Mouse (Mus musculus): ENCODE results near the gene Mier3.

Mier3 gene

DNA sequence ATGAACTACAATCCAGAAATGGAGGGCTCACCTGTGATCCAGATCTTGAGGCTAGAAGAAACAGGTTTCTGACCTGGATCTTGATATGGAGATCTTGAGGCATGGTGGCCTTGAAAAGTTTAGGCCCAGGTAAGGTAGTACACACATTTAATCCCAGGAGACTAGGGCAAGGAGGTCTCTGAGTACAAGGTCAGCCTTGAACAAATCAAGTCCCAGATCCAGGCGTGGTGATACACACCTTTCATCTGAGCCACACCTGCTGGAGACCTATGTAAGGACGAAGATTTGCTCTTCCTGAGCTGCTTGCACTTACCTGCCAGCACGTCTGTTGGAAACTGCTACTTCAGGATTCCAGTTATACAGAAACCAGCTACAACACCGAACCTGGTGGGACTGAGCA, at the start of gene Mier3:
TSS of gene Mier3 (plus strand) at position 301 of the 400 bp plus-strand sequence.
- DNase-seq (ENCODE audit: low read depth, low spot score): no peak

DNA sequence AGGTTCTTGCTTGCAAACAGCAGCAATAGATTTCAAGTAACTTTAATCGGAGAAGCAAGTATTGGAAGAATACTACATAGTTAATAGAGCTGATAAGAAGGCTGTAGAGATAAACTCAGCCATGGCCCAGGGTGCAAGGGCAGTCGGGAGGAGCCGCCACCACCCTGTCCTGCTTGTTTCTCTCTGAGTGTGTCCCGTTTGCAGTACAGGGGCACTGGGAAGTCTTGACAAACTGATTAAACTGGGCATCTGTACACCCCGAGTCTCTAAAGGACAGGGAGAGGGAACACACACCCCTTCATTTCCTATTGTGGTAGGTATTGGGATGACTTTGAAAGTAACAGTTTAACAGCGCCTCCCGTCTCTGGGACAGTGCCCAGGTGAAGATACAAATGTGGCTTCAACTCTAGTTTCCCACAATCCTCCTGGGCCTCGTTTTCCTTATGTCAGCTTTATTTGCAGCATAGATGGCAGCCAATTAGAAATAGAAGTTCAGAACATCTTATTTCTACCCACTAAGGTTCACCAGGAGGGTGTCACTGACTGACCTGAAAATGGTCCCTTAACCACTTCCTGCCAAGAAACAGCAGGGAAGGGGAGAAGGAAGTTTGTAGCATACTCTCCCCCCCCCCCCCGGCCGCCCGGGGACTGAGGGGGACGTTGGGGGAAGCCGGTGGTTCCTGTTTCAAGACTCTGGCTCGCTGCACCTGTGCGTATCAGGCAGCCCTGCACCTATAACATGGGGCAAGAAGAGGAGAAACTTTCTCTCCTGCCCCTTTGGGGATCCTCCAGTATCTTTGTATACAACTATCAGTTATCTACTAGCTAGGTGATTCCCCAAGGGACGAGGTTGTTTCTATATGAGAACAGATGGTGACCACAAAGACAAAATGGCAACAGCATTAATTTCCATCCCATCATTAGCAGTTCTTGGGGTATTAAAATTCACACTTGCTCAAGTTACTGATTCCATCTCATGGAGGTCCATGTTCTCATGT, 46.3 kb upstream of the Mier3 start:
- DNase-seq (ENCODE audit: low read depth, low spot score): no peak

DNA sequence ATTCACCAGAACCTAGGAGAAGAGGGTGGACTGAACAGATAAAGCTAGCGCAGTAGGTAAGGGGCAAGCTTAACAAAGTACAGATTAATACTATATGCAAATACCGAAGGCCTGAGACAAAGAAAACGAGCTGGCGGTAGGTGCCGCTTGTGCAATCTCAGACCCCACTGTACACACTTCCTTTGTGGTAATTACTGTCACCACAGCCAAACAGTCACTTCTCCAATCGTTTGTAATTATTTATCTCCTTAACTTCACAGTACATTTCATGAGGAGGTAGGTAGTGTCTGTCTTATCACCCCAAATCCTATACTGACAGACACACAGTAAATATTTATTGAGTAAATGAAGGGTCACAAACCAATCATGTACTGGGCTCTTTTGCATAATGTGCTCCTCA, 40.5 kb upstream of the Mier3 start:
- DNase-seq (ENCODE audit: low read depth, low spot score): no peak

DNA sequence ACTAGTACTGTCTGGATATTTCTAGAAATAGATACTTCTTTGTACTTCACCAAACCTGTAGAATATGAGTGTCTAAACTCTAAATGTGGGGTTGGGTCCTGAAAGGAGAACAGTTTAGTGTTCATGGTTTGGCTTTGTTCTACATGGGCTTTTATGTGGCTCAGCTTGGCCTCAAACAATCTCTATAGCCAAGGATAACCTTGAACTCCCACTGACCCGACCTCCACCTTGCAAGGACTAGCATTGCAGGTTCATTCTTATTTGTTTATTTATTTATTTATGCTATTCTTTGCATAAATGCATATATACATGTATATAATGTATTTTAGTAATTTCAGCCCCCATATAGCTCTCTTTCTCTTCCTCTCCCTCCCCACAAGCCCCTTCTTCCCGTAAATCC, 37.1 kb upstream of the Mier3 start:
- DNase-seq (ENCODE audit: low read depth, low spot score): peak; percentile 57

DNA sequence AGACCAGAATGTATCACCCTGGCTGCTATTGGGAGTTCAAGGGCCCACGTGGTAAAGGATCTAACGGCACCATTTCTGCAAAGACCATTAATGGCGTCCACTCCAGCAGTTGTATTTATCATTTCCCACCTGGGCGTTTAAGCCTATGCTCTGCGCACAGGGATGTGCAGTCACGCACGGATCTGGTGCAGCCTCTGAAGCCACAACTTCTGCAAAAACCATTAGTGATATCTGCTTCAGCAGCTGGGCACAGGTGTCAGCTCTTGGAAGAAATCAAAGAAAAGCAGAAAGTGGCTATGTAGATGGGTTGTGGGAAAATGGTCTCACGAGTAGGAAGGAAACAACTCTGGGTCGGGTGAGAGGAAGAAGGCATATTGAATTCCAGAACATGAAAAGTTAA, 34.6 kb upstream of the Mier3 start:
- DNase-seq (ENCODE audit: low read depth, low spot score): no peak

DNA sequence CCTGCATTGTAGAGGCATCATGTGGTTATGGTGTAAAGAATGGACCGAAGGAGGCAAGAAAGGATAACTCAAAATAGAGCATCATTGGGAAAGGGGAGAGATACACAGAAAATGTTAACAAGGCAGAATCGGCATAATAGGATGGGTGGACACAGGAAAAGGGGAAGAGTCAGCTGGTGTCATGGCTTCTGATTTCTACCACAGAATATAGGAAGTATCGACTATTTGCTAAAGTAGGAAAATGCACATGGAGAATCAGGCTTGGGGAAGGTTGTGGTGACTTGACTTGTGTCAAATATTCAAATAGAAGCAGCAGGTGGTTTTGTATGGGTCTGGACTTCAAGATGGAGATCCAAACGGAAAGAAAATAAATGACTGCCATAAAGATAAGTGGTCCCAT, 33.5 kb upstream of the Mier3 start:
- DNase-seq (ENCODE audit: low read depth, low spot score): no peak

DNA sequence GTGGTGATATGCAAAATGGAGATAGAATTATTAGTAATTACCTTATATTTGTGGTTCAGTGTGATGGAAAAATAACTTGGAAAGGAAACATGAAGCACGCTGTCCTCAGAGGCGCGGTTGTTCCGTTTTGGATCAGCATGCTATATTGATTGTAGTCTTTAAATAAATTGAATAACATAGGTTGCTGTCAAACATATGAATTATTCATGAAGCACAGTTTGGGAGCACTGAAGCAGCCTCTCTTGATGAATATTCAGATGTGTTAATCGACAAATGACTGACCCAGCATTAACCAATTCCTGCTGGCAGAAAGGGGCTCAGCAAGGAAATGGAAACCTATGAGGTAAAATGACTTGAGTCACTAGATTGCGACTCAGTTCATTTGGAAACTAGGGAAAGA, 29.8 kb upstream of the Mier3 start:
- no peak for DNase-seq (ENCODE audit: low read depth, low spot score)

DNA sequence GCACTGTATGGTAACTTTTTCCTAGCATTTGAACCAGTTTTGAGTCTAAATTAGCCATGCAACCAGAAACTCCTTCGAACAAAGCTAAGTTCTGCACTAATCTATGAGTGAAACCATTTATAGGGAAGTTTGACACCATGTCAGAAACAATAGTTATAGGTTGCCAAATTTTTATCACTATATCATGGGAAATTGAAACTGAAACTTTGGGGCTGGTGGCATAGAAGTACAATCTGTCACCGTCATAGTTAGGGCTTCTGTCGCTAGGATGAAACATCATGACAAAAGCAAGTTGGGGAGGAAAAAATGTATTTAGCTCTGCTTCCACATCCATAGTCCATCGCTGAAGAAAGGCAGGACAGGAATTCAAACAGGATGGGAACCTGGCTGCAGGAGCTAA, 25.5 kb upstream of the Mier3 start:
- no peak for DNase-seq (ENCODE audit: low read depth, low spot score)

DNA sequence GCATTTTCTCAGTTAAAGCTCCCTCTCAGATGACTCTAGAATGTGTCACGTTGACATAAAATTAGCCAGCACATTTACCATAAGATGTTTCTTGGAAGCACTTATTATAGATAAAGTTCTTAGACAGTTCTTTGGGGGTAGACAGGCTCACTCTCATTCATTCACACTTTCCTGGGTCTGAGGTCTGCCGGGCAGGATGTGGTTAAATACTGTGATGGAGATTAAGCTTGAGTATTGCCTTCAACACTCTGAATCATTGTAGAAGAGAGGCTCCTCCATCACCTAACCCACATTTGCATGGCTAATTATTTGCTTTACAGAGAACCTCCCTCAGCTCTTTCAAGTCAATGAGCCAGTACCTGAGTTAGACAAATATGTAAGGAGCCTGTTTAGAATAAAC, 24.9 kb upstream of the Mier3 start:
- DNase-seq (ENCODE audit: low read depth, low spot score): no peak

DNA sequence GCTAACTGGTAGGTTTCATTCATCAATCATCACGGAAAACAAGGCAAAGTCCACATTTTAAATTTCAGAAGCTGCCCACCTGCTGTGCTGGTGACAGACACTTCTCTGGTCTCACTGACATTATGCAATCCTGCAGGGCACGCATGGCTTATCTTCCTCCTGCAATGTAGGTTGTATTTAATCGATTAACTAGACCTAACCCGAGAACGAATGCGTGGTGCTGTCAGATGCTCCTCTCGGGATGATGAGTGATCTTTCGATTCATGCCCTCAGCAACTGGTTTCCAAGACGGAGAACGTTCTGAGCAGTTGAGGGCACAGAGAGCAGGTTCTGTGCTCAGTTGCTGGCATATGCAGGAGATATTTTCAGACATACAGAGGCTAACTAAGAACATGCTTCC, 24.5 kb upstream of the Mier3 start:
- no peak for DNase-seq (ENCODE audit: low read depth, low spot score)

DNA sequence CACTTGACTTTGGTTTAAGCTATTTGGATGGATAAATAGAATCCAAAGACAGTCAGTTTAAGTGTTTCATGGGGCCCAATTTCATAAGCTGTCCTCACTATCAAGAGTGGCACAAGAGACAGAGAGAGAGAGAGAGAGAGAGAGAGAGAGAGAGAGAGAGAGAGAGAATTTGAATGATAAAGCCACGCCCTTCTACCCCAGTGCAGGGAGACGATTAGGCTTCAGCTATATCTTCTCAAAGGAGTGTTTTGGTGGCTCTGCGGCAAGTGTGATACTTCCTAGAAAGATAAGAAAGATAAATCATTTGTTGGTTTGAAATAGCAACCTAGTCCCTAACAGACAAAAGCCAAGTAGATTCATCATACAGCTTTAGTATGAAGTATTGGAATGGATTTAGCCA, 24.0 kb upstream of the Mier3 start:
- DNase-seq (ENCODE audit: low read depth, low spot score): no peak

DNA sequence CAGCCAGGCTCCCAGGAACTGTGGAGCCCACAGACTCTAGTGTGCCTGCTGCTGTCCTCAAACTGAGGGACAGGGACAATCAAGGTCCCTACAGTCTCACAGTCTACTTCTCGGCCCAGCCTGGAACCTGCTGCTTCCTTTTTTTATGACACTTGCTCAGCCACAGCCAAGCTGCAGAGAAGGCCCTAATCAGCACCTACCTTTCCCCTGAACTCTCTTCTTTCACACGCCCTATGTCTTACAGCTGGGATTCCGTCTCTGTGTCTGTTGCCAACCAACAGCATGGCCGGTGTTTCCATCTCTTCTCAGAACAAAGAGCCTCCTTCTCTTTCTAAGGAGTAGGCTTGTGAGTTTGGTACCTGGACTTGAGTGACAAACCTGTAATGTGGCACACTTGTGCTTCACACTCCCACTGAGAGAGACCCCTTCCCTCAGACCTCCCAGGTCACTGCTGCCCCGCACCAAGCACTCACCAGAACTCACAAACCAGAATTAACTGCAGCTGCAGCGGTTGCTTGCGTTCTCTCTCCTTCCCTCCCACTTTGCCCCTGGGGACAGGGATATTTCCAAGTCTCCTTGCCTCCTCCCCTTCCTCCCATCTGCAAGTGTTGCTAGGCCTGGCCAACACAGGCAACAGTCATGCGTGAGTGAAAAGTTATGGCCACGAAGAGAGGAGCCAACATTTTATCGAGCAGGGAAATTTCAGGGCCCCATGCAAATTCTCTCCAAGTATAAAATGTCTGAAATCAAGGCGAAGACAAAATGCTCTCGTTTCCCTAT, 22.1 kb upstream of the Mier3 start:
- DNase-seq (ENCODE audit: low read depth, low spot score): no peak

DNA sequence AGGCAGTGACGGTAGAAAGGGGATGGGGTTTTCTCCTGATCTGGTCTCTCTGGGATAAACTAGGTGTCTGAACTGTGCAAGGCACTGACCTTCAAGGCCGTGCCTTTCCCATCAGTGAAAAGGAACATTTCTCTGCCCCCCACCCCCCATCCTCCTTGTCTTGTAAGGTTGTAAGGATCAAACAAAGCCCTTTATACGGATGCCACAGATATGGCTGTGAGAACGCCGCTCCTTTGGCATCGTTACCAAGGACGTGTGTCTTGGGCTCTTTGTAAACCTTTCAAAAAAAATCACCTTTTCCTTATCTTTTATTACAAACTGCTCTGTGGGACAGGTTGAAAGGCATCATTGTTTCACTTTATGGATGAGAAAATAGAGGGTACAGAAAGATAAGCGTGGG, 21.3 kb upstream of the Mier3 start:
- no peak for DNase-seq (ENCODE audit: low read depth, low spot score)

DNA sequence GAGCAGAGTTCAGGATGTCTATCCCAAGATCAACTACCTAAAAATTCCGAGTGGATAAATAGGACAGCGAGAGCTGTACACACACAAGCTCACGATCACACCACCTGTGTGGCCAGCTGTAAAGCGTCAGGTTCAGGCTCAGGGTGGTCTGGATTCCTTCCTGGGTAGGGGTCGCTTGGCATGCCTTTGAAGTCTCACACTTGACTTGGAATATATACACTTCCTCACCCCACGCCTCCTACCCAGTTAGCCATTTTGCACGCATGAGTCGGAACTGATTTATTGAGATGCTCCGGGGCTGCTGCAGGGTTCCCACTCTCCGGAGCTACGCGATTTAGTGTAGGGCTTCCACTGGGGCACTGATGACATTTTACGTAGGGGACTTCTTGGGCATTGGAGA, 20.7 kb upstream of the Mier3 start:
- DNase-seq (ENCODE audit: low read depth, low spot score): no peak

DNA sequence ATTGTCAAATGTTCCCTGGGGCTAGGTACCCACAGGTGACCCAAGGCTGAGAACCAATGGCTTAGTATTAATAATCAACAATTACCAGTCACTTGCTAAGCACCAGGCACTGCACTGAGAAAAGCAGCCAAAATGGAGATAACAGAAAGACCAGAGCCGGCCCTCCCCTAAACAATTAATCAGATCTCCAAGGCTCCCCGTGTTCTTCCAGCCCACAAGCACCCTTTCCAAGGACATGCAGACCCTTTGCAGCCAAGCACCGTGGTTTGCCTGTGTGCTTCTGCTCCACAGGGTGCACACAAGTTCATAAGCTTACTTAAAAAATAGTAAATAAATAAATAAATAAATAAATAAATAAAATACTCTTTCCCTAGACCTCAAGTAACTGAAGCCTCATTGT, 20.2 kb upstream of the Mier3 start:
- DNase-seq (ENCODE audit: low read depth, low spot score): no peak

DNA sequence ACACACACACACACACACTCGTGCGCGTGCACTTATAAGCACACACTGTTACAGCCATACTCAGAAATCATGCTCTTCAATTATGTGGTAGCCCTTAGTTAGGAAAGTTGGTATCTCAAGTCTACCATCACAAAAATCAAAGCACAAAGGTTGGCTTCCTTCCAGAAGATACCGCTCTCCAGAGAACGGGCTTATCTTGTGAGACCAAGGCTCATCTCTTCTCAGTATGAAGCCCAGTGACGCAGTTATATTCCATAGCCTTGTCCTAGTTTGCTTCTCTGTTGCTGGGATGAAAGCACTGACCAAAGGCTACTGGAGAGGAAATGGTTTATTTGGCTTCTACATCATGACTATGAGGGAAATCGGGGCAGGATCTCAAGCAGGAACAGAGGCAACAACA, 12.8 kb upstream of the Mier3 start:
- DNase-seq (ENCODE audit: low read depth, low spot score): no peak

DNA sequence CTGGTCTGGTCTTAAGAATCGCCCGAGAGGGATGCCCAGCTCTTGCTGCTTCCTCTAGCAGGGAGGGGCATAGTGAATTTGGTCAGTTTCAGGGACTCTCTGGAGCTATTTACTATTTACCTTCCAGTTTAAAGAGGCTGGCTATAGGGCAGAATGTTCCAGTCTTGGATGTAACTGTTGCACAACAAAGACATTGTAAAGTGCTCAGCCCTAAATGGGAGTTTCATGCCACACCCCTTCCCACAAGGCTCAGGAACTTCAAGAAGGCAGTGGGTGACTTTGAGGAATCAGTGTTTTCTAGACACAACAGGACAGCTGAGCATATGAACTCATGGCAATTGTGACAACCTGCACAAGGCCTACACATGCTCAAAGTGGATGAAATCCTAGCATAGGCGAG, 3.9 kb upstream of the Mier3 start:
- peak; percentile 82 for DNase-seq (ENCODE audit: low read depth, low spot score)

DNA sequence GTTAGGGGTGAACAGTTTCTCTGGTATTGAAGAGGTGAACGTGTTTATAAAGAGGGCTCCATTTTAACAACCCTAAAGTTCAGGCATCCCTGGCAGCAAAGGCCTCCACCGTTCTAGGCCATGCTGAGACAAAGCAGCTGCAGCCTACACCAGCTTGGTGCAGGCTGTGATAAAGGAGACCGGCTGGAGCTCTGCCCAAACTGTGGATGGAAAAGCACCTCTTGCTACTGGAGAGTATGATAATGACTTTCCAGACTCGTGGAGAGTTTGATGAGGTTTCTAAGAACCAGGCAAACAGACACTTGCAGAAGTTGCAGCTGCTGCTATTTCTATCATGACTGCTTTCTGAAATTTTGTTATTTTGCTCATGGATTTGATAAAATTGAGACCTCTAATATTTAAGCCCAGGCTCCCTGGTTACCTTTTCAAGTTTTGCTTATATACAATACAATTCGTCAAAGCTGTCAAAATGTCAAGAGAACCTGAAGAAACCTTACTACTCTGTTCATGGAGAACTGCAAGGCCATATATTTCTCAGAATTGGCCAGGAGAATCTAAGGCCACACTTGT, 3.4 kb downstream of the Mier3 start:
- DNase-seq (ENCODE audit: low read depth, low spot score): no peak

DNA sequence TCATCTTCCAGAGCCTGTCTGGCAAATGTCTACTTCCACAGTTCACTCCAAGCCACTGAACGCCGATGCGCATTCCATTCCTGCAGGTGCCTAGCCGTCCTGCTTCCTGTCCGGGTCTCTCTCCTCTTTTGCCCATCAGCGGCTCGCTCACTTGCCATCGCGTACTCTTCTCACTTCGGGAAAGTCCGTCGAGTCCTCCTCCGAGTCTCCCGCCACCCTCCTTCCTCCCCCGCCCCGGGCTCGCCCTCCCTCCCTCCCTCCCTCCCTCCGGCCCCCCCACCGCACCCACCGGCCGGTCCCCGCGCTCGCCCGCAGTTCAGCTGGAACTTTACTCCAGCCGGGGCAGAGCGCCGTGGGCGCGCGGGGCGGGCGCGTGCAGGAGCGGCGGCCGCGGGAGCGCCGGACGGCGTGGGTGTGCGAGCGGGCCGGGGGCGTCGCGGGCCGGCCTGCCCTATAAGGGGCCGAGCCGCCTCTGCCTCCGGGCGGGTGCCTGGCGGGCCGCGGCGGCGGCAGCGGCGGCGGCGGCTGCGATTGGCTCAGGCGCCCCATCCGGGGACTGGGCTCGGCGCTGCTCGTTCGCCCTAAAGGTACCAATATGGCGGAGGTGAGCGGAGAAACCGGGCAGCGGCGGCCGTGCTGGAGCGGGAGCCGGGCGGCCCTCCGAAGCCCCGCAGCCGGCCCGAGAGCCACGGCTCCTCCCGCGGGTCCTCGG, 5.1 kb downstream of the Mier3 start:
- DNase-seq (ENCODE audit: low read depth, low spot score): peak; percentile 91

DNA sequence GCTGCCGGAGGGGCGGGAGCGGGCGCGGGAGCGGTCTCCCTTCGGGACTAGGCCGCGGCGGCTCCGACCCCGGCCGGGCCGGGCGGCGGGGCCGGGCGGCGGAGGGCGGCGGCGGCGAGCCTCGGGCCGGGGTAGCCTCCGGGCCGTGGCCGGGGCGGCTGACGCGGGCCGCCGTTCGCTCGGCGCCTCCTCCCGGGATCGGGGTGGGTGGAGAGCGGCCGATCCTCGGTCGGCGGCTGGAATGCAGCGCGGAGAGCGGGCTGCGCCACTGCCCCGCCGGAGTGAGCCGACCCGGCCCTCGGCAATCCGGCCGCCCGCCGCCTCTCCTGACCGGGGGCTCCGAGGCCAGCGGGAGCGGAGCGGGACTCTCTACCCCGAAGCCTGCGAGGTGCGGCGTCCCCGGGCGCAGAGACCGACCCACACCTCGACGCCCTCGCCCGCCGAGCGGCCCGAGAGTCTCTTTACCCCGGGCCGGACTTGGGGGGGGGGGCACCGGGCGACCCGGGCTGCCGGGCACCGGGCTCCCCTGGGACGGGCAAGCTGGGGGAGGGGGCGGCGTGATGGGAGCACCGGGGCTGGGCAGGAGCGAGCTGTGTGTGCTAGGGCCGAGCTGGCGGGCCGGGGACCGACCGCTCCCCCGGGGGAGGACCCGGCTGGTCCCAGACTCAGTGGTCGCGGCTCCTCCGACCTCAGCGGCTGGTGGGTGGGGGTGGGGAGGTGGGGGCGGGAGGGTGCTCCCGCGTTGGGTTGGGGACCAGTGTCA, 5.9 kb downstream of the Mier3 start:
- peak; percentile 41 for DNase-seq (ENCODE audit: low read depth, low spot score)

DNA sequence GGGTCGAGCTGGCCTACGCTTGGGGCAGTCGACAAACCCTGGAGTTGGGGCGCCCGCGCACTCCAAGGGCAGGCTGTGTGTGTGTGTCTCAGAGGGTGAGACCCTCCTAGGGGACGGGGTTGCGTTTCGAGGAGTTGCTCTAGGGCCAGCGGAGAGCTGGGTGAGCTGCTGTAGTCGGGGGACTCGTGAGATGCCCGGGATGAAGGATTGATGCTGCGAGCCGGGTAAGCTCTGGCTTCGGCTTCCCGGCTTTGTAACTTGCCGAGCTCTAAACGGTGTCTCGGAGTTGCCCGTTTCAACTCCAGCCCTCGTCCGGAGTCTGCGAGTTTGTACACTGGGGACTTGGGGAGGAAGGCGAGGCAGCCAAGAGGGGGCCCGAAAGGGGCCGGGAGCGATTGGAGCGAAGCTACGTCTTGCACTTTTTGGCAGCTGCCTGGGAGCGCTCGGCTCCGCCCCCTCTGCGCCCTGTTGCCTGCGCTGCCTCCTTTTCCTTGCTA, 6.6 kb downstream of the Mier3 start:
- DNase-seq (ENCODE audit: low read depth, low spot score): peak; percentile 89

Measured in ZHBTc4 (cell line).